Mouse (Mus musculus): ENCODE measurements around the gene Olfr1490.
"Not testable (repeated sequence)": the region's sequence is repeated elsewhere in the genome, so short reads cannot be mapped to it uniquely, and the experiment has no call there.

Olfr1490 gene

GRCm38 (mm10) chr19:13650791-13651190 is at the start of gene Olfr1490:
Gene Olfr1490, plus strand, starts transcription at chr19:13651091.
- no peak for DNase-seq

GRCm38 (mm10) chr19:13617075-13617474 is 33.8 kb upstream of the Olfr1490 start, which contains the start of gene Olfr1487:
Gene Olfr1487, plus strand, starts transcription at chr19:13617375.
- not testable (repeated sequence) for DNase-seq

- DNase-seq, result no peak
Measured at GRCm38 (mm10) chr19:13631321-13631720, 19.6 kb upstream of the Olfr1490 start, which contains the start of gene Olfr1489. Gene Olfr1489, plus strand, starts transcription at chr19:13631621.

GRCm38 (mm10) chr19:13696968-13697367 is 46.1 kb downstream of the Olfr1490 start, which contains the start of gene Olfr1491:
Gene Olfr1491, plus strand, starts transcription at chr19:13697268.
- DNase-seq, result no peak

Data from lung, postnatal 14 days (tissue).